Mouse (Mus musculus): ENCODE results near the gene Awat2. TPM values are rescaled to one million over a fixed set of nuclear protein-coding genes. Genes with fewer than 3 reads are reported as not detected.
A peak's percentile ranks its signal among the peaks of the same experiment; 100 is the strongest.
"Not testable (repeated sequence)": the region's sequence is repeated elsewhere in the genome, so short reads cannot be mapped to it uniquely, and the experiment has no call there.

Gene Awat2
- polyA plus RNA-seq (2015; fragmentation: Nextera tagmentation; extraction: Ambion mirVana): 0.77 and 0.89 TPM in 2 replicates

DNA sequence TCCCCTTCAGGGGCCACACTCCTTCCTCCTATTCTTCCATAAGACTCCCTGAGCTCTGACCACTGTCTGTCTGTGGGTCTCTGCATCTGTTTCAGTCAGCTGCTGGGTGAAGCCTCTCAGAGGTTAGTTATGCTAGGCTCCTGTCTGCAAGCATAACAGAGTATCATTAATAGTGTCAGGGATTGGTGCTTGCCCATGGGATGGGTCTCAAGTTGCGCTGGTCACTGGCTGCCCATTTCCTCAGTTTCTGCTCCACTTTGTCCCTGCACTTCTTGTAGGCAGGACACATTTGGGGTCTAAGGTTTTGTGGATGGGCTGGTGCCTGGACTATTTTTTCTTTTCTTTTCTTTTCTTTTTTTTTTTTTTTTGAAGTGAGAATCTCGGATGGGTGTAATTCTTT is at the start of gene Awat2:
TSS of gene Awat2 (minus strand) at position 101 of the 400 bp plus-strand sequence.
- not testable (repeated sequence) for H3K4me2 ChIP-seq (replicated peaks); H3K36me3 ChIP-seq; H3K4me1 ChIP-seq; H3K9ac ChIP-seq; H3K9me3 ChIP-seq; H3K27ac ChIP-seq; ATAC-seq (ENCODE audit: low FRiP score, low read depth); H3K27me3 ChIP-seq; H3K4me3 ChIP-seq
- 88% methylated on average over 1 of the region's 2 CpGs for WGBS

DNA sequence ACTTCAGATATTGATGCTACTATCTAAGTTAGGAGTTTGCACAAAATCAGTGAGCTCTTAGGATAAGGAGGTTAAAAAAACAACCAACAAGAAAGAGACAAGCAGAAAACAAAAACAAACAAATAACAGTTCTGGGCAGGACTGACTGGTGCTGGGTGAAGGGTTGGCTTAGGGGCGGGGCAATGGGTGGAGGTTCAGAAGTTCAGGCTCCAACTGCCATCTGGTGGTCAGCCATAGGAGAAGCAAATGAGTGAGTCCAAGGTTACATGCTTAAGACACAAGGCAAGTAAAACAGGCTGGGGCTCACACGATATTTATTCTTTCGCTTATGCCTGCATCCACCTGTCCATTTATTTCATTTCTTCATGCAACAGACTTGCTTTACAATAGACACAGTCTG is 37.8 kb upstream of the Awat2 start:
- Histone ChIP-seq H3K9me3 (no peaks in the 10 kb centered on the region), H3K9ac (no peak overlapping the region), H3K4me1 (no peaks in the 10 kb centered on the region), H3K4me3 (no peak overlapping the region), H3K27me3 (peaks cover 17% of the 10 kb centered on the region; the same call in 1 of the 2 replicates), H3K4me2 (replicated peaks) (no peak overlapping the region), H3K27ac (no peak overlapping the region), H3K36me3 (no peaks in the 10 kb centered on the region)
- ATAC-seq (ENCODE audit: low FRiP score, low read depth): 0 out of 2 replicates have a peak, but pooled peaks have one; percentile 44
- WGBS: 30% methylated on average over 3 of the region's 3 CpGs

DNA sequence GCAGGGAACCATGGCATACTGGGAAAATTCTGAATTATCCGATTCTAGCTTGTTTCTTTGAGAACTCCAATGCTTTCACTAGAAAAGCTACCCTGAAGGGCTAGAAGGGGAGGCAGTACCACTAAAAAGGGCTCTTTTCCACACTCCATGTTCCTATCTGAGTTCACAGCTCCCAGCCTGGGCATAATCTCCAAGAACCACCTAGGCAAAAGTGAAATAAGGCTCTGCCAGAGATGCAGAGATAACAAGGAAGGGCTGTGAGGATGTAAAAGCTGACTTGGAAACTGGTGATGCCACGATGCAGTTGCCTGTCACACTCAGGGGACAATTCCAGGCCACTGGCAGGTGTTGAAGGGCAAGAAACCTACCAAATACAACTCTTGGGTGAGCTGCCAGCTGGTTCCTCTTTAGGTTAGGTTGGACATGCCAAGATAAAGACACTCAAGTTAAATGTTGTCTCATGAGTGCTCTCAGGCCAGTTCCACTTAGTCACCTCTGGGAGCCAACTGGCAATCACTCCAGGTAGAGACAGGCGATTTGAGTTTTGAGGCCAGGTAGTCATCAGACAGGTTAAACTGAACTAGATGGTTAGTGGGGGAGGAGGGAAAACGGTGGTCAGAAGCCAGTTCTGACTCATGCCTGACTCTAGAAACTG is 33.2 kb upstream of the Awat2 start:
- H3K9ac ChIP-seq: no peak overlapping the region
- no peaks in the 10 kb centered on the region for H3K4me1 ChIP-seq
- WGBS: 73% methylated on average over 4 of the region's 4 CpGs
- H3K4me2 ChIP-seq (replicated peaks): no peak overlapping the region
- no peaks in the 10 kb centered on the region for H3K9me3 ChIP-seq
- peaks cover 48% of the 10 kb centered on the region for H3K27me3 ChIP-seq
- H3K4me3 ChIP-seq: no peak overlapping the region
- no peak for ATAC-seq (ENCODE audit: low FRiP score, low read depth)
- H3K36me3 ChIP-seq: no peaks in the 10 kb centered on the region
- no peak overlapping the region for H3K27ac ChIP-seq

DNA sequence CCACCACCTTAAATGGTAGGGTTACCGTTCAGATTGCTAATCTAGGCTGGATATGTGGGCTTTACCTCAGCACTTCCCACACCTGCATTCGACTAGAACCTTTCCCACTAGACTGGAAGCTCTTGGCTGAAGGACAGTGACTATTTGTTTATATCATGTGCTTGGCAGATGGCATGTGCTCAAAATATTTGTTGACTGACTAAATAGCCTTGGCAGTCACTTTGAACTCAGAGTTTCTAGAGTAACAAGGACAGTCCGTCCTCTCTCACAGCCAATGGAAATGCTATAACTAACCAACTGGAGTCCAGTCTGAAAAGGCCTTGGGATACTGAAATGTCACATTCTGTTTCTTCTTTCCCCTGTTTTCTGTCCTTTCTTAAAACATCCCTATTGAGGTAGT is 29.0 kb upstream of the Awat2 start:
- Histone ChIP-seq H3K27ac (no peak overlapping the region), H3K27me3 (peaks cover 54% of the 10 kb centered on the region), H3K4me1 (no peaks in the 10 kb centered on the region), H3K4me2 (replicated peaks) (no peak overlapping the region), H3K36me3 (no peaks in the 10 kb centered on the region), H3K9me3 (no peaks in the 10 kb centered on the region), H3K9ac (no peak overlapping the region), H3K4me3 (no peak overlapping the region)
- 83% methylated on average over 3 of the region's 3 CpGs for WGBS
- ATAC-seq (ENCODE audit: low FRiP score, low read depth): no peak

DNA sequence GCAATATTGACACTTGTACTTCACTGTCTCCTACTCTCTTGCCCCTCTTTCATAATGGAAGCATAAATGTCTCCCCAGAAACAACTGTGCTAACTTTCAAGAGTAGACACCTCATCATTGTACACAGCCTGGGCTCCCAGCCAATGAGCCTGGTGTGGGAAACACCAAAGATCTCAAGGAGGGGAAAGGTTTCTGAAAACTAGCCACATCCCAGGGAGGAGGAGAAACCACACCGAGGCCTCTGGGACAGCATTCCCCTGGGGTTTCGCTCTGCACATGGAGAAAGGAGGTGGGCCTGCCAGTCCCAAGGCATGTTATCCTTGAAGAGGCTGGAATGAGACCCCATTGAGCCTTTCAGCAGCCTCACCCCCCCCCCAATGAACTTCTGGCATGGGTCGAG is 27.6 kb upstream of the Awat2 start:
- H3K27ac ChIP-seq: no peak overlapping the region
- H3K27me3 ChIP-seq: peaks cover 45% of the 10 kb centered on the region
- H3K9me3 ChIP-seq: no peaks in the 10 kb centered on the region
- no peaks in the 10 kb centered on the region for H3K4me1 ChIP-seq
- H3K4me2 ChIP-seq (replicated peaks): no peak overlapping the region
- no peak overlapping the region for H3K9ac ChIP-seq
- no peak overlapping the region for H3K4me3 ChIP-seq
- 79% methylated on average over 3 of the region's 3 CpGs for WGBS
- no peak for ATAC-seq (ENCODE audit: low FRiP score, low read depth)
- H3K36me3 ChIP-seq: no peaks in the 10 kb centered on the region

DNA sequence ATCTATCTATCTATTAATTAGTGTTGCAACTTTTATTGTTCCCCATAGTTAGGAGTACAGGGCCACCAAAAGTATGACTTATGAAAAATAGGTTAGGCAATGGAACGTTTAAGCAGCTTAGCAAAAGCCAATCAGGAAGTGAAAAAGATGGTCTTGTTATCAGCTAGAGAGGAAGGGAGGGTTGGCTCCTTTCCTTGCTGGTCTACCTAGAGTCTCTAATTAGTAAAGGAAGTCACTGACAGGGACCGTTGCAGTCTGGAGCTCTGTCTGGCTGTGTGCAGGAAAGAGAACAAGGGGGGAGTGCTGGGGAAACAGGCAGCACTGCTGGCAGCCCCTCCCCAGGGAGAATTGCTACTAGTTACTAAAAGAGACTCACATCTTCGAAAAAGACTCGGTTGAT is 25.5 kb upstream of the Awat2 start:
- no peak overlapping the region for H3K4me3 ChIP-seq
- ATAC-seq (ENCODE audit: low FRiP score, low read depth): no peak
- H3K27ac ChIP-seq: no peak overlapping the region
- 76% methylated on average over 4 of the region's 4 CpGs for WGBS
- H3K4me2 ChIP-seq (replicated peaks): no peak overlapping the region
- no peak overlapping the region for H3K9ac ChIP-seq
- no peaks in the 10 kb centered on the region for H3K4me1 ChIP-seq
- H3K9me3 ChIP-seq: no peaks in the 10 kb centered on the region
- H3K36me3 ChIP-seq: no peaks in the 10 kb centered on the region
- H3K27me3 ChIP-seq: peaks cover 35% of the 10 kb centered on the region

DNA sequence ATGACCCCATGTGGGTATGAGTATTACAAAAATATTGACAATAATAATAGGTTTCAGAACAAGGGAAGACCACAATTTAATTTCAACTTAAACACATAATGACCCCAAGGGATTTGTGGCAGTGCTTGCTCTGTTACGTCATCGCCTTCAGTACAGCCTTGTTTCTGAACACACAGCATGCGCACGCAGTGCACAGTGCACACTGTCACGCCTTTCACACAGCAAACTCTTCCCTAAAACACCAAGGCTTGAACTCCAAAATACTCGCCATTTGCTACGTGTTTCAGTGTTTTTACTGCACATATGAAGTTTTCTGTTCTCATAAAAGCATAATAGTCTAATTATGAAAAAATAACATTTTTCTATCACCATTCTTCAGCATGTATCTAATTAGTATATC is 1.0 kb upstream of the Awat2 start:
- Histone ChIP-seq H3K27me3 (peaks cover 9% of the 10 kb centered on the region; the same call in 1 of the 2 replicates), H3K9ac (no peak overlapping the region)
- WGBS: 84% methylated on average over 7 of the region's 7 CpGs

DNA sequence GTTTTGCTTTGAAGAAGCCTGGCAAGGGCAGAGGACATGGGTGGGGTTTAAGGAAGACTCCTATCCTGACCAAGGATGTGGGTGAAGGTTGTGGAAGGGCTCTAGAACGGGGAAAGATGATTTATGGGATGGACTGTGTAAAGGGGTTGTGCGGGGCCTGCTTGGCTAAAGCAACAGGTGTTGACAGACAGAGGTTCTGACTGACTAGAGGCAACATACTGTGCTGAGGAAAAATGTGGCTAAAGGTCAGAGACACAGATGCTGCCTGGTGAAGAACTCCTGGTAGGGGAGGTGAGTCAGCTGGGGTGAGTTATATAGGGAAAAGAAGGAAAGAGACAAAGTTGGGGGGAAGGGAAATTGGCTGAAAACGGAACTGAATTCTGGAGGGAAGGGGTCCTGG is 10.2 kb downstream of the Awat2 start:
- no peaks in the 10 kb centered on the region for H3K9me3 ChIP-seq
- no peak overlapping the region for H3K4me2 ChIP-seq (replicated peaks)
- H3K4me1 ChIP-seq: no peaks in the 10 kb centered on the region
- H3K27me3 ChIP-seq: peaks cover 10% of the 10 kb centered on the region; the same call in 1 of the 2 replicates
- WGBS: 37% methylated on average over 3 of the region's 3 CpGs
- no peaks in the 10 kb centered on the region for H3K36me3 ChIP-seq
- H3K27ac ChIP-seq: no peak overlapping the region
- no peak for ATAC-seq (ENCODE audit: low FRiP score, low read depth)
- no peak overlapping the region for H3K9ac ChIP-seq
- no peak overlapping the region for H3K4me3 ChIP-seq

More for the DNA sequence above, 1.0 kb upstream of the Awat2 start:
- no peaks in the 10 kb centered on the region for H3K9me3 ChIP-seq
- H3K36me3 ChIP-seq: no peaks in the 10 kb centered on the region
- no peaks in the 10 kb centered on the region for H3K4me1 ChIP-seq
- H3K4me3 ChIP-seq: no peak overlapping the region
- ATAC-seq (ENCODE audit: low FRiP score, low read depth): no peak
- no peak overlapping the region for H3K27ac ChIP-seq
- H3K4me2 ChIP-seq (replicated peaks): no peak overlapping the region

DNA sequence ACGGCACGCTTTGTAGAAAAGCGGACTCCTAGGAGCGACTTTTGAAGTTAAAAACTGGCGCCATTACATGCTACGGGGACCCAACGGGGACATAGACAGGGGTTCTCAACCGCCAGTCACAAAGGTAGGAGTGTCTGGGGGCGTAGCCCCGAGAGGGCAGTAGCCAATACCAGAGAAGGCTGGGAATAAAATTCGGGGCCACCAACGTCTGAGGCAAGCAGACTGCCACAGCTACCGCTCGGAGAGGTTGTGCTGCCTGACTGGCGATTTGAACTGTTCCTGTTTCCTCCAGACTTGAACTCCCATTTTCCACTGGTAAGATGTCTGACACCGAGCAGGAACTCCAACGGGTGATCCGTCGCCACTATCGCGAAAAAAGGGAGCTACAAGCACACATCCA is 13.8 kb downstream of the Awat2 start, which contains the start of gene Otud6a:
TSS of gene Otud6a (plus strand) at position 321 of the 400 bp plus-strand sequence.
- no peak for ATAC-seq (ENCODE audit: low FRiP score, low read depth)
- Histone ChIP-seq H3K27me3 (no peaks in the 10 kb centered on the region; the same call in 1 of the 2 replicates), H3K4me3 (no peak within 1 kb of the TSS), H3K4me2 (replicated peaks) (no peak within 1 kb of the TSS), H3K4me1 (no peaks in the 10 kb centered on the region), H3K36me3 (no peaks in the 10 kb centered on the region), H3K9me3 (no peaks in the 10 kb centered on the region), H3K9ac (no peak within 1 kb of the TSS), H3K27ac (no peak within 1 kb of the TSS)
- WGBS: 89% methylated on average over 21 of the region's 21 CpGs

DNA sequence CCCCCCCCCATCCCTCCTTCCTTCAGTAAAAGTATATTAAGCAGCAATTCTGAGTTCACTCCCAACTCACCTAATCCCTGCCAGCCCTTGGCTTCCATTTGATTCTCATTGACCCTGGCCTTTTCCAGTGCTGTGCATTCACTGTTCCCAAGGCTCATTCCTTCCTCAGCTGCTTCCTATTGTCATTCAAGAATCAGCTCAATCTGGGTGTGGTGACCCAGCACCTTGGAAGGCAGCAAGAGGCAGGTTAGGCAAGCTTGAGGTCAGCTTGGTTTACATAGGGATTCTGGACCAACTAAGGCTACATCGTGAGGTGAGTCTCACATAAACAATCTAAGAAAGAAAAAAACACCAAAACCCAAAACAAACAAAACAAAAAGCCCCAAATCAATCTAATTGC is 33.3 kb downstream of the Awat2 start:
- 86% methylated on average over 1 of the region's 1 CpGs for WGBS
- H3K9ac ChIP-seq: no peak overlapping the region
- no peaks in the 10 kb centered on the region for H3K36me3 ChIP-seq
- H3K4me1 ChIP-seq: no peaks in the 10 kb centered on the region
- no peak overlapping the region for H3K4me3 ChIP-seq
- no peak overlapping the region for H3K4me2 ChIP-seq (replicated peaks)
- no peaks in the 10 kb centered on the region for H3K9me3 ChIP-seq
- H3K27ac ChIP-seq: no peak overlapping the region
- H3K27me3 ChIP-seq: peaks cover 3% of the 10 kb centered on the region; the same call in 1 of the 2 replicates
- no peak for ATAC-seq (ENCODE audit: low FRiP score, low read depth)

DNA sequence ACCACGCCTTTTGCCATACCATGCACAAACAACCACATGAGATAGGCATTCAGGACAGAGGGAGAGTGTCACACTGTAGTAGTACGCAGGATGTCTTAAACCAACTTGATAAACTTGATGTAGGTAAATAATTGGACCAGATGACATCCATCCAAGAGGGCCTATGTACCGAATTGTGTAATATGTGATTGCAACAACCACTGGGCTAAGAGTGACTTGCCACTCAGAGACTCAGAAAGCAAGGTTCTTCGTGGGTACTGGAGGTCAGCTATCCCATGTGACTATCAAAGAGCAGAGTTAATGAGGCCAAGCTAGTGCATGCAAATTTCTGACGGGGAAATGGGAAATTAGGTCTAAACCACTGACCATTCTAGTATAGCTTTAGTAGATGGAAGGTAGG is 40.9 kb downstream of the Awat2 start:
- WGBS: 77% methylated on average over 5 of the region's 5 CpGs
- peaks cover 29% of the 10 kb centered on the region for H3K27me3 ChIP-seq
- no peaks in the 10 kb centered on the region for H3K4me1 ChIP-seq
- no peak overlapping the region for H3K4me3 ChIP-seq
- H3K4me2 ChIP-seq (replicated peaks): no peak overlapping the region
- ATAC-seq (ENCODE audit: low FRiP score, low read depth): no peak
- H3K9ac ChIP-seq: no peak overlapping the region
- H3K9me3 ChIP-seq: no peaks in the 10 kb centered on the region
- H3K27ac ChIP-seq: no peak overlapping the region
- no peaks in the 10 kb centered on the region for H3K36me3 ChIP-seq

DNA sequence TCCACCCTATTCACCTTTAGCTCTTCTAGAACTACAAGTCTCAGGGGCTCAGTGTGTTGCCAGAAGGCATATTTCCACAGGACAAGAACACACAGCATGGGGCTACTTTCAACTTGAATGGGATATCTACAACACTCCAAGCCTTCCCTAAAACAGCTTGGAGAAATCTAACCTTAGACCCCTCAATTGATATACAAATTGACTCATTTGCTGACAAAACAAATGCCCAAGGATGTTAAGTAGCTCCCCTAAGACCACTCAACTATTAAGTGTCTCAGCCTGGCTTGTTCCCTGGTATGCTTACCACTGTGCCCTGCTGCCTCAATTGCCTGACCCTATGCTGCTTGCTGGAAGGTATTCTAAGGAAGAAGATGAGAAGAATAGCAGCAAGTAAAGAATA is 41.6 kb downstream of the Awat2 start:
- Histone ChIP-seq H3K4me1 (no peaks in the 10 kb centered on the region), H3K27me3 (peaks cover 32% of the 10 kb centered on the region)
- ATAC-seq (ENCODE audit: low FRiP score, low read depth): no peak

DNA sequence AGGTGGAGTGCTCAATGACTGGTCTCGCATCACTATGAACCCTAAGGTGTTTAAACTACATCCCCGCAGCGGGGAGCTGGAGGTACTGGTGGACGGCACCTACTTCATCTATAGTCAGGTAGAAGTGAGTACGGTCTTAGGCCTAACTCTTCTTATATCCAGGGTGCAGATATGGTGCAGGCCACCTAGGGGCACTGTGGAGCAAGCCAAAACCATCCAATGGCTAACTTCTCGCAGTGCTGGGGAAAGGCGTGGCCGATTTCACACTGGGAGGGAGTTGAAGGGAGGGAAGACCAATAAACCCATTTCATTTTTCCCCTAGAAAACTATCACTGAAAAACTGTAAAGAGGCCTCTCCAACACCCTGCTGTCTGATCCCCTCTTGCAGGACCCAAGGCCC is 47.5 kb downstream of the Awat2 start:
- Histone ChIP-seq H3K4me1 (no peaks in the 10 kb centered on the region), H3K4me3 (no peak overlapping the region), H3K27me3 (peaks cover 28% of the 10 kb centered on the region), H3K4me2 (replicated peaks) (no peak overlapping the region), H3K27ac (no peak overlapping the region), H3K9ac (no peak overlapping the region), H3K9me3 (no peaks in the 10 kb centered on the region), H3K36me3 (no peaks in the 10 kb centered on the region)
- WGBS: 85% methylated on average over 8 of the region's 8 CpGs
- no peak for ATAC-seq (ENCODE audit: low FRiP score, low read depth)

More for the DNA sequence above, 41.6 kb downstream of the Awat2 start:
- Histone ChIP-seq H3K4me3 (no peak overlapping the region), H3K36me3 (no peaks in the 10 kb centered on the region), H3K9ac (no peak overlapping the region), H3K4me2 (replicated peaks) (no peak overlapping the region), H3K9me3 (no peaks in the 10 kb centered on the region), H3K27ac (no peak overlapping the region)

Data from limb, embryonic 13.5 days (tissue).